Mouse (Mus musculus) v-Abl transformed pro-B cells (cell line): Measurements from ENCODE around the gene 1700020N15Rik.
"Not testable (repeated sequence)": the region's sequence is repeated elsewhere in the genome, so short reads cannot be mapped to it uniquely, and the experiment has no call there.

Source experiments
- in situ Hi-C, 2 experiments: fragments of 400-800 bp; cut with MboI; formaldehyde crosslinking; loops; one replicate each; pipeline ENCODE4 v1.15.1; 2025; ENCODE audit not compliant: unreplicated experiment in 2 of 2

Gene 1700020N15Rik

GRCm38 (mm10) chrX:69945000-69945399, at the start of gene 1700020N15Rik:
TSS of gene 1700020N15Rik (plus strand) at chrX:69945300.
- in situ Hi-C loops: not testable (repeated sequence)

- in situ Hi-C loops: no loop called here
Observed at GRCm38 (mm10) chrX:69976790-69977579, 31.9 kb downstream of the 1700020N15Rik start.
